Mouse (Mus musculus) kidney, adult 2 months (tissue): ENCODE measurements around the gene Gpsm1.

ENCODE experiments used
- CTCF ChIP-seq: fragments of 200-500 bp; conservative IDR thresholded peaks from 2 replicates; pipeline ENCODE4 v1.5.1; 2011; ENCODE audit warnings: low read depth, mild to moderate bottlenecking, control low read depth, low read length, moderate library complexity, mixed read lengths; ENCODE audit not compliant: insufficient read depth, insufficient read length
- POLR2A ChIP-seq: fragments of 200-500 bp; IDR thresholded peaks from one replicate; pipeline ENCODE4 v1.6.1; 2011; ENCODE audit warnings: low read depth, low read length, control low read depth

DNA sequence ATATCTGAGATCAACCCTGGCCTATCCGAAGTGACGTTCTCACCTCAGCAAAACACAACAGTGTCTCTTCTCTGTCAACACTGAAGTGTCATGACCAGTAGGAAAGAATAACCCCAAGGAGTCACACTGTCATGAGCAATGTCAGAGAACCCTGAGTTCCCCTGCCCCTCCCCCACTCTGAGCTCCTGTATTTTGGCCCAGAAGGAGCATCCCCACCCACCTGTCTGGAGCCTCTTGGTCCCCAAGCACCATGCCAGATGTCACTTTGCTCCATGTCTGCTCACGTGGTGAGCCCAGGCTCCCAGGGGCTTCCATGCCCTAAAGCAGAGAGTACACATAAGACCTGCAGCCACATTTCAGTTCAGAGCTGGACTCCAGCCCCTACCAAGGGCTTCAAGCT, 35.6 kb upstream of the Gpsm1 start:
- TF ChIP-seq CTCF (no peak), POLR2A (no peak)
